Mouse (Mus musculus) liver, embryonic 18 days (tissue): ENCODE measurements around the gene Adam22. TPM values are rescaled to one million over a fixed set of nuclear protein-coding genes. Genes with fewer than 3 reads are reported as not detected.

Experiments used
- polyA plus RNA-seq: library from polyadenylated mRNA; depleted of rRNA; stranded (reverse); fragments of >200 nt; gene quantifications from 2 replicates; pipeline ENCODE4 v1.2.3, GENCODE M21; 2012; rRNA removed

Adam22 gene
- 0.07 TPM in 2 replicates for polyA plus RNA-seq

GRCm38 (mm10) chr5:8367614-8368327 is at the start of gene Adam22:
Gene Adam22 (minus strand): TSS chr5:8368160.

GRCm38 (mm10) chr5:8045855-8046254 is 322.1 kb downstream of the Adam22 start, which contains the start of gene Sri:
Gene Sri (plus strand): TSS chr5:8046078.

Other genes with a start within 250 kb of the Adam22 start
- 12.9 and 14.0 TPM in 2 replicates for gene Dbf4, start 54.6 kb upstream of the Adam22 start, polyA plus RNA-seq
- 2.3 and 2.9 TPM in 2 replicates for gene Slc25a40, start 54.7 kb upstream of the Adam22 start, polyA plus RNA-seq